Mouse (Mus musculus) thymus, adult 2 months (tissue): ENCODE measurements around the gene Fam155a. TPM values are rescaled to one million over a fixed set of nuclear protein-coding genes. Genes with fewer than 3 reads are reported as not detected.
"Not testable (repeated sequence)": the region's sequence is repeated elsewhere in the genome, so short reads cannot be mapped to it uniquely, and the experiment has no call there.

ENCODE experiments used
- DNase-seq: peaks from one replicate; pipeline ENCODE4 v3.0.0; 2021
- H3K27ac ChIP-seq: fragments of 200-500 bp; 2 replicates; pipeline ENCODE4 v1.5.1; 2012; ENCODE audit warnings: low read length, control low read depth; ENCODE audit not compliant: control insufficient read depth, insufficient read depth
- H3K27me3 ChIP-seq: fragments of 200-500 bp; 2 replicates; pipeline ENCODE4 v1.6.1; 2012; ENCODE audit warnings: mild to moderate bottlenecking, low read length, moderate library complexity, mixed read lengths; ENCODE audit not compliant: control insufficient read depth, insufficient read depth
- H3K36me3 ChIP-seq: fragments of 200-500 bp; 2 replicates; pipeline ENCODE4 v1.6.1; 2012; ENCODE audit warnings: mild to moderate bottlenecking, low read length, moderate library complexity; ENCODE audit not compliant: control insufficient read depth, insufficient read depth
- H3K4me1 ChIP-seq: fragments of 200-500 bp; replicated peaks from 2 replicates; pipeline ENCODE4 v1.6.1; 2012; ENCODE audit warnings: low read length; ENCODE audit not compliant: control insufficient read depth, insufficient read depth
- H3K4me3 ChIP-seq: fragments of 200-500 bp; 2 replicates; pipeline ENCODE4 v1.5.1; 2012; ENCODE audit warnings: mild to moderate bottlenecking, low read length, control low read depth, moderate library complexity; ENCODE audit not compliant: control insufficient read depth, insufficient read depth
- CTCF ChIP-seq: fragments of 200-500 bp; IDR thresholded peaks from 2 replicates; pipeline ENCODE4 v1.5.1; 2012; ENCODE audit warnings: mild to moderate bottlenecking, control low read depth, low read length, moderate library complexity, borderline replicate concordance; ENCODE audit not compliant: control insufficient read depth, poor library complexity, insufficient read depth; ENCODE audit errors: extremely low read depth
- POLR2A ChIP-seq: fragments of 200-500 bp; IDR thresholded peaks from 2 replicates; pipeline ENCODE4 v1.6.1; 2012; ENCODE audit warnings: mild to moderate bottlenecking, low read length, control low read depth, moderate library complexity; ENCODE audit not compliant: control insufficient read depth, poor library complexity, insufficient read depth; ENCODE audit errors: extremely low read depth
- WGBS: fragments of 180-500 bp; shearing (Covaris S2); methylation state at CpG from one replicate; pipeline ENCODE4 v1.1.7; 2018; 5-methylcytosine and 5-hydroxymethylcytosine counted together
- polyA plus RNA-seq: library from polyadenylated mRNA; depleted of rRNA; stranded (reverse); fragments of >200 nt; gene quantifications from 2 replicates; pipeline ENCODE4 v1.2.3, GENCODE M21; 2012

Fam155a gene
- polyA plus RNA-seq, 1 experiment = 0.09 TPM

- WGBS = 70% methylated on average over 6 of the region's 6 CpGs
- Histone ChIP-seq H3K36me3 (no peaks in the 10 kb centered on the region), H3K4me3 (no peak overlapping the region), H3K4me1 (no peaks in the 10 kb centered on the region), H3K27ac (no peak overlapping the region), H3K27me3 (no peaks in the 10 kb centered on the region)
- TF ChIP-seq CTCF (no peak), POLR2A (no peak)
- DNase-seq = no peak
Observed at GRCm38 (mm10) chr8:9398040-9398439, 372.9 kb downstream of the Fam155a start.

- no peak for DNase-seq
- WGBS = 57% methylated on average over 5 of the region's 5 CpGs
- Histone ChIP-seq H3K36me3 (no peaks in the 10 kb centered on the region), H3K4me1 (no peaks in the 10 kb centered on the region), H3K27me3 (no peaks in the 10 kb centered on the region), H3K27ac (no peak overlapping the region), H3K4me3 (no peak overlapping the region)
- TF ChIP-seq CTCF = no peak
- no peak for TF ChIP-seq POLR2A
Observed at GRCm38 (mm10) chr8:9394670-9395069, 376.3 kb downstream of the Fam155a start.

- Histone ChIP-seq H3K4me1 (no peaks in the 10 kb centered on the region), H3K27me3 (no peaks in the 10 kb centered on the region), H3K27ac (no peak overlapping the region), H3K36me3 (no peaks in the 10 kb centered on the region), H3K4me3 (no peak overlapping the region)
- TF ChIP-seq POLR2A = no peak
- TF ChIP-seq CTCF = no peak
- WGBS = 75% methylated on average over 2 of the region's 2 CpGs
- DNase-seq = no peak
Observed at GRCm38 (mm10) chr8:9393246-9393645, 377.7 kb downstream of the Fam155a start.

DNA sequence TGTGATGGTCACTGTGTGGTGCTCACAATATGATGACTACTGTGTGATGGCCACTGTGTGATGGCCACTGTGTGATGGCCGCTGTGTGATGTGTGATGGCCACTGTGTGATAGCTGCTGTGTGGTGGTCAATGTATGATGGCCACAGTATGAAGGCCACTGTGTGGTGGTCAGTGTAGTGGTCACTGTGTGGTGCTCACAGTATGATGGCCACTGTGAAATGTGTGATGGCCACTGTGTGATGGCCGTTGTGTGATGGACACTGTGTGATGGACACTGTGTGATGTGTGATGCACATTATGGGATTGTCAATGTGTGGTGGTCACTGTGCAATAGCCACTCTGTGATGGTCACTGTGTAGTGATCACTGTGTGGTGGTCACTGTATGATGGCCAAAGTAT, 380.7 kb downstream of the Fam155a start:
- 94% methylated on average over 2 of the region's 2 CpGs for WGBS
- DNase-seq, H3K27ac ChIP-seq, H3K4me1 ChIP-seq, H3K4me3 ChIP-seq, H3K36me3 ChIP-seq, H3K27me3 ChIP-seq: not testable (repeated sequence)

DNA sequence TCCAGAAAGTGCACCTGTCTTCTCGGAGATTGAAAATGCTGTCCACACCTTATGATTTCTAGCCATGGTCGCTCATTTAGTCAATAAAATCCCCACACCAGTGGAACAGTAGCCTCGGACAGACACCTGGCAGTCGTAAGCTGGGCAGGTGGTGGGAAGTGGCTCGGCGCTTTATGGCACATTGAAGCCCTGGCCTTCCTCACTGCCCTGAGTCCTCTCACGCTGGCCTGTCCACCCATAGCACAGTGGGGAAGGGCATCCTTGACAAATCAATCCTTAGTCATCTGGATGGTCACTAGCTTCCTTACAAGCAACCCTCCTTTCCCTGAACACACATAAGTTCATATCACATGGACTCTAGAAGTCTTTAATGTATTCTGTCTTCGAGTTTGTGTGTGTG, 401.8 kb downstream of the Fam155a start:
- Histone ChIP-seq H3K27ac (no peak overlapping the region), H3K27me3 (no peaks in the 10 kb centered on the region), H3K4me3 (no peak overlapping the region), H3K4me1 (no peaks in the 10 kb centered on the region), H3K36me3 (no peaks in the 10 kb centered on the region)
- TF ChIP-seq CTCF (no peak), POLR2A (no peak)
- 92% methylated on average over 8 of the region's 8 CpGs for WGBS
- DNase-seq = no peak

DNA sequence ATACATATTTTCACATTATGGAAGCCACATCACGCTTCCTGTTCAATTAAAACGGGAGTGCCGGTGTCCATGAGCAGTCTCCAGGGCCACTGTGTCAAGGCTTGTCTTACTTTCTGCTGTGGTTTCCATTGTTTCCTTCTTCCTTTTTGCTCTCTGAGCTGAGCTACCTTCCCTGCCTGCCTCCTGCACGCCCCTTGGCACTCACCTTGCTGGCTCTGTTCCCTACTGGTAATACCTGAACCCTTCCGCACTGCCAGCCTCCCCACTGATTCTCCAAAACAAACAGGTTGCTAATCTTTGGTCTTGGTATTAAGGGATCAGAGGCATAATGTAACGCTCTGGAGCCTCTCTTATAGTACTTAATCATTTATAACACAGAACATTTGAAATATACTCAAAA, 403.2 kb downstream of the Fam155a start:
- Histone ChIP-seq H3K36me3 (no peaks in the 10 kb centered on the region), H3K27ac (no peak overlapping the region), H3K4me1 (no peaks in the 10 kb centered on the region), H3K4me3 (no peak overlapping the region), H3K27me3 (no peaks in the 10 kb centered on the region)
- DNase-seq = no peak
- TF ChIP-seq CTCF (no peak), POLR2A (no peak)
- whole genome bisulfite sequencing = 80% methylated on average over 6 of the region's 6 CpGs

- Histone ChIP-seq H3K4me3 (no peak overlapping the region), H3K4me1 (no peaks in the 10 kb centered on the region), H3K36me3 (no peaks in the 10 kb centered on the region), H3K27me3 (no peaks in the 10 kb centered on the region), H3K27ac (no peak overlapping the region)
- no peak for DNase-seq
- WGBS = 94% methylated on average over 1 of the region's 1 CpGs
- TF ChIP-seq CTCF (no peak), POLR2A (no peak)
Observed at GRCm38 (mm10) chr8:9365381-9365780, 405.6 kb downstream of the Fam155a start.
